Mouse (Mus musculus) liver, embryonic 15.5 days (tissue): ENCODE measurements around the gene Tcirg1. TPM values are rescaled to one million over a fixed set of nuclear protein-coding genes. Genes with fewer than 3 reads are reported as not detected.

Experiments
- ATAC-seq: fragments of 200-750 bp; cut with Nextera tagmentation; 2 replicates; pipeline ENCODE4 v1.8.0; 2017; ENCODE audit warnings: moderate number of reproducible peaks, mild to moderate bottlenecking, moderate library complexity; ENCODE audit not compliant: insufficient read depth
- H3K27ac ChIP-seq: fragments of 300-500 bp; sonication (generic); replicated peaks from 2 replicates; pipeline ENCODE4 v1.5.1; 2015; ENCODE audit warnings: mild to moderate bottlenecking, inconsistent platforms
- H3K27me3 ChIP-seq: fragments of 300-500 bp; sonication (generic); 2 replicates; pipeline ENCODE4 v1.6.1; 2015; ENCODE audit warnings: mild to moderate bottlenecking, inconsistent platforms
- H3K36me3 ChIP-seq: fragments of 300-500 bp; sonication (generic); replicated peaks from 2 replicates; pipeline ENCODE4 v1.6.1; 2015; ENCODE audit warnings: moderate library complexity, mild to moderate bottlenecking, inconsistent platforms
- H3K4me1 ChIP-seq: fragments of 300-500 bp; sonication (generic); replicated peaks from 2 replicates; pipeline ENCODE4 v1.6.1; 2015; ENCODE audit warnings: inconsistent platforms
- H3K4me2 ChIP-seq: fragments of 300-500 bp; sonication (generic); 2 replicates; pipeline ENCODE4 v1.6.1; 2015; ENCODE audit warnings: moderate library complexity, mild to moderate bottlenecking, inconsistent platforms
- H3K4me3 ChIP-seq: fragments of 300-500 bp; sonication (generic); replicated peaks from 2 replicates; pipeline ENCODE4 v1.5.1; 2015; ENCODE audit warnings: mild to moderate bottlenecking, inconsistent platforms
- H3K9ac ChIP-seq: fragments of 300-500 bp; sonication (generic); 2 replicates; pipeline ENCODE4 v1.6.1; 2015; ENCODE audit warnings: moderate library complexity, mild to moderate bottlenecking, inconsistent platforms
- H3K9me3 ChIP-seq: fragments of 300-500 bp; sonication (generic); replicated peaks from 2 replicates; pipeline ENCODE4 v1.6.1; 2016; ENCODE audit warnings: inconsistent platforms
- WGBS: fragments of 180-500 bp; shearing (Covaris S2); methylation state at CpG from one replicate; pipeline ENCODE4 v1.1.7; 2015; ENCODE audit warnings: mixed read lengths; ENCODE audit not compliant: insufficient replicate concordance; 5-methylcytosine and 5-hydroxymethylcytosine counted together
- polyA plus RNA-seq: library from polyadenylated mRNA; unstranded; fragments of >200 nt; fragmentation: Nextera tagmentation; extraction: Ambion mirVana; gene quantifications from 2 replicates; pipeline ENCODE4 v1.2.1, GENCODE M21; 2015

Tcirg1 gene
- 29.5 and 38.6 TPM in 2 replicates for polyA plus RNA-seq

DNA sequence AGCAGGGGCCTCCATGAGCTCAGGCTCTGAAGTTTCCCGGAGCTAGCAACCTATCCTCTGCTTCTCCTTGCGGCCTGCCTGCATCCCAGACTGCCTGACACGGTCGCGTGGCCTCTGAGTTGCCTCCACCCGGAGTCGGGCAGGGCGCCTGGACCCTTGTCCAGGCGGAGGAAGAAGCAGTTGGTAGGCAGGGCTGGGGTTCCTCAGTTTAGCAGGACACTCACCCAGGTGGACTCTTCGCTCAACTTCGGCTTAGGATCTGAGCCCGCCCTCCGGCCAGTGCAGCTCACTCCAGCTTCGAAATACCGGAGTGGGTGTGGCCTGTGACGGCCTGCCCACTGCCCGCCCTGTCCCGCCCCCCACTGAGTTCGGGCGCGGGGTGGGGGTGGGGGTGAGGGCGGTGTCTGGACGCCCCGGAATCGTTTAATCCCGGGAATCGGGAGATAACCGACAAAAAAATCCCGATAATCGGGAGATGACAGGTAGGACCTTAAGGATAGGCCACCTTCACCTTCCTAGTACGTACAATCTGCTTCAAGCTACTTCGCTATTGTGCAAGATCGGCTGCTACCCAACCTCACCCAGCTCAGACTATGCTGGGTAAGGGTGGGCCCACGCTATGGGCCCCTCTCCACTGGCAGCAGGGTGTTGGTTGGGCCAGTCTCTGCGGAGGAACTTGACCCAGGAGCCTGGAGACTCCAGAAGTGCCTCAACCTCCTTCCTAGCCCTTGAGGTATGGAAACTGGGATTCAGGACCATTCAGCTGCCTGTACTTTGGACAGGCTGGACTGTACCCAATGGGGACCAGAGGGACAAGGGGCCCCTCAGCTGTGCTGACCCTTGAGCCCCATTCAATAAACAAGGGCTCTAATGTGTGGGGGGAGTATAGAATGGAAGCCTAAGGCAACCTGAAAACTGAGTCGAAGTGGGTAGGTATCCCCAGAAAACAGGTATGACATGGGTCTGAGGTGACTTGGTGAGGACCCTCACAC, at the start of gene Tcirg1:
TSS of gene Tcirg1 (minus strand) at position 339 of the 992 bp plus-strand sequence.
- Histone ChIP-seq H3K27ac (peak within 1 kb of the TSS; percentile 80), H3K36me3 (peaks cover 53% of the 10 kb centered on the region), H3K4me3 (peak within 1 kb of the TSS; percentile 65), H3K9ac (peak within 1 kb of the TSS; percentile 63), H3K4me2 (peak within 1 kb of the TSS; percentile 95), H3K9me3 (no peaks in the 10 kb centered on the region), H3K27me3 (no peaks in the 10 kb centered on the region), H3K4me1 (peaks cover 81% of the 10 kb centered on the region)
- 3% methylated on average over 36 of the region's 36 CpGs for WGBS
- ATAC-seq, result peak; percentile 81

DNA sequence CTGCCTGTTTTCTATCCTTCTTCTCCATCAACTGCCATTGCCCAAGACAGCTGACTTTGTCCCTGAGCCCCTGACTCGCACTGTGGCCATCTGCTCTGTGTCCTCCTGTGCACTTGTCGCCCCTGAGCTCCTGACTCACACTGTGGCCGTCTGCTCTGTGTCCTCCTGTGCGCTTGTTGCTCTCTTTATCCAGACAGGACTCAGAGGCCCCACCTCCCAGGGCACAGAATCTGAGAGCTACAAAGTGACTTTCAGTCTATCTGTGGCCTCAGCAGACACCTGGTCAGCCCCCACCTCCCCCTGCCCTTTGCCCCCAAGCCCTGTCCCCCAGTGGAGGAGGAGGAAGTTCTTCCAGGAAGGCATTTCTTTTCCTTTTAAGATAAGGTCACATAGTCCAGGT, 48.9 kb upstream of the Tcirg1 start:
- Histone ChIP-seq H3K36me3 (no peaks in the 10 kb centered on the region), H3K9me3 (no peaks in the 10 kb centered on the region), H3K4me2 (no peak overlapping the region), H3K4me3 (no peak overlapping the region), H3K27me3 (peaks cover 10% of the 10 kb centered on the region; the same call in 1 of the 2 replicates), H3K4me1 (0 out of 2 replicates have a peak, but pooled peaks cover 2% of the 10 kb centered on the region), H3K27ac (no peak overlapping the region), H3K9ac (no peak overlapping the region)
- 30% methylated on average over 4 of the region's 4 CpGs for WGBS
- ATAC-seq, result no peak

- Histone ChIP-seq H3K27me3 (peaks cover 10% of the 10 kb centered on the region; the same call in 1 of the 2 replicates), H3K4me1 (0 out of 2 replicates have a peak, but pooled peaks cover 4% of the 10 kb centered on the region), H3K36me3 (no peaks in the 10 kb centered on the region), H3K4me2 (no peak overlapping the region), H3K27ac (no peak overlapping the region), H3K4me3 (no peak overlapping the region), H3K9me3 (no peaks in the 10 kb centered on the region), H3K9ac (no peak overlapping the region)
- WGBS, result 45% methylated on average over 3 of the region's 3 CpGs
- no peak for ATAC-seq
These were observed 48.1 kb upstream of the Tcirg1 start for GRCm38 (mm10) chr19:3955033-3955432.

DNA sequence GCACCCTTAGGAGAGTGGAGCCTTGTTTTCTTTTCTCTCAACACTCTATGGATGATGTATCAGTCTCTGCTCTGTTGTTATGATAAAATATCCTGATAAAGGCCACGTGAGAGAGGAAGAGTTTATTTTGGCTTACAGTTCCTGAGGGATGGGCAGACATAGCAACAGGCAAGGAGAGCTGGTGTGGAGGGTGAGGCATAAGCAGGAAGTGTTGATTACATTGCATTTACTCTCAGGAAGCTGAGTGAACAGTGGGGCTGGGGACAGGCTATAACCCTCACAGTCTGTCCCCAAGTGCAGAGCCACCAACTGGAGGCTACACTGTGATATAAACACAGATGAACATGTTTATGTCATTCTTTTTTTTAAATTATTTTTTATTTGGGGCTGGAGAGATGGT, 45.2 kb upstream of the Tcirg1 start:
- H3K9me3 ChIP-seq, result no peaks in the 10 kb centered on the region
- H3K4me2 ChIP-seq, result no peak overlapping the region
- no peak for ATAC-seq
- H3K27ac ChIP-seq, result no peak overlapping the region
- H3K4me1 ChIP-seq, result 0 out of 2 replicates have a peak, but pooled peaks cover 4% of the 10 kb centered on the region
- 44% methylated on average over 1 of the region's 1 CpGs for WGBS
- 0 out of 2 replicates have a peak, but pooled peaks cover 8% of the 10 kb centered on the region for H3K36me3 ChIP-seq
- peaks cover 10% of the 10 kb centered on the region; the same call in 1 of the 2 replicates for H3K27me3 ChIP-seq
- H3K4me3 ChIP-seq, result no peak overlapping the region
- H3K9ac ChIP-seq, result no peak overlapping the region

DNA sequence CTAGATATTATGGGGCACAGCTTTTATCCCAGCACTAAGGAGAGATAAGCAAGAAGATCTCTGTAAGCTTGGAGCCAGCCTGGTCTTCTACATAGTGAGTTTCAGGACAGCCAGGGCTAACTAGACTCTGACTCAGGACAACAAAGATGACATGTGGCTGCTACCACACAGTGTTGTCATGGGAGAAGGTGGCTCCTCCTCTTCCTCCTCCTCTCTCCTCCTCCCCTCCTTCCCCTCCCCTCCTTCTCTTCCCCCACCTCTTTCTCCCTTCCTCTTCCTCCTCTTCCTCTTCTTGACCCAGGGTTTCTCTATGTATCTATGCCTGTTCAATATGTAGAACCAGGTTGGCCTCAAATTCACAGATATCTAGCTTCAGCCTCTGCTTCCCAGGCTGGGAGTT, 44.5 kb upstream of the Tcirg1 start:
- Histone ChIP-seq H3K27ac (no peak overlapping the region), H3K4me1 (peaks cover 6% of the 10 kb centered on the region; the same call in 1 of the 2 replicates), H3K36me3 (0 out of 2 replicates have a peak, but pooled peaks cover 8% of the 10 kb centered on the region), H3K4me3 (no peak overlapping the region), H3K4me2 (no peak overlapping the region), H3K27me3 (peaks cover 7% of the 10 kb centered on the region; the same call in 1 of the 2 replicates), H3K9ac (no peak overlapping the region), H3K9me3 (no peaks in the 10 kb centered on the region)
- no peak for ATAC-seq

- no peak overlapping the region for H3K9ac ChIP-seq
- H3K4me1 ChIP-seq, result peaks cover 15% of the 10 kb centered on the region; the same call in 1 of the 2 replicates
- H3K9me3 ChIP-seq, result no peaks in the 10 kb centered on the region
- H3K4me3 ChIP-seq, result no peak overlapping the region
- whole genome bisulfite sequencing, result 58% methylated on average over 3 of the region's 3 CpGs
- no peak overlapping the region for H3K27ac ChIP-seq
- no peaks in the 10 kb centered on the region for H3K27me3 ChIP-seq
- 0 out of 2 replicates have a peak, but pooled peaks cover 8% of the 10 kb centered on the region for H3K36me3 ChIP-seq
- H3K4me2 ChIP-seq, result no peak overlapping the region
- no peak for ATAC-seq
These were observed 43.4 kb upstream of the Tcirg1 start for GRCm38 (mm10) chr19:3950331-3950730.

GRCm38 (mm10) chr19:3948546-3948945, 41.6 kb upstream of the Tcirg1 start:
- no peaks in the 10 kb centered on the region for H3K27me3 ChIP-seq
- H3K9me3 ChIP-seq, result no peaks in the 10 kb centered on the region
- H3K4me3 ChIP-seq, result no peak overlapping the region
- ATAC-seq, result no peak
- no peak overlapping the region for H3K9ac ChIP-seq
- no peak overlapping the region for H3K27ac ChIP-seq
- 0 out of 2 replicates have a peak, but pooled peaks cover 8% of the 10 kb centered on the region for H3K36me3 ChIP-seq
- WGBS, result 80% methylated on average over 14 of the region's 14 CpGs
- H3K4me1 ChIP-seq, result peaks cover 19% of the 10 kb centered on the region
- H3K4me2 ChIP-seq, result no peak overlapping the region

DNA sequence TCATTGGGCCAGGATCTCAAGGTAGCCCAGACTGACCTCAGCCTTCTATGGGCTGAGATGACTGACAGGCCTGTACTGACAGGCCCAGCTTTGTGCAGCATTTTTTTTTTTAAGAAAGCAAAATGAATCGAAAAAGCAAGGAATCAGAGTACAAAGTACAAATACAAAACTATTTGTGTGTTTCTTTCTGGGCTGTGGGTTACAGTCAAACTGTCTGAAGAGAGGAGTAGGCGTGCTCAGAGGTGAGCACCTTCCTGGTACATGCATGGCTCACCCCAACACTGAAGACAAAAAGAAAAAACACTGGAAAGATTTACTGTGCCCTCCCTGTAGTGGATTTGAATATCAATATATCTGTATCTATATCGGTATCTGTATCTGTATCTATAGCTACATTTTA, 40.9 kb upstream of the Tcirg1 start:
- no peak for ATAC-seq
- 0 out of 2 replicates have a peak, but pooled peaks cover 8% of the 10 kb centered on the region for H3K36me3 ChIP-seq
- no peaks in the 10 kb centered on the region for H3K27me3 ChIP-seq

DNA sequence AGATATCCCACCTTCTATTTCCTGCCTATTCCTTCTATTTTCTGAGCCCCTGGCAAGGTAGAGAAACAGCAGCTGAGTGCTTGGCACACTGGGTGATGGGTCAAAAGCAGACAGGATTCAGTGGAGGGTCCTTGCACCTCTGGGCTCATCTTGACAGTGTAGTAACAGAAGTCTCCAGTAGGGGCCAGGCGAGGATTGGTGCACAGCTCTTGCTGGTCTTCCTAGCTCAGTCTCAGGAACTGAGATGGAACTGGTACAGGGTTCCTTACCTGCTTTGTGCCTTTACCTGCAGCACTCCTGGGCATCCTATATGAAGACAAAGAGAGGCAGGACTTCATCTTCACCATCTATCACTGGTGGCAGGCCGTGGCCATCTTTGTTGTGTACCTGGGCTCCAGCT, 39.8 kb upstream of the Tcirg1 start:
- 0 out of 2 replicates have a peak, but pooled peaks cover 8% of the 10 kb centered on the region for H3K36me3 ChIP-seq
- no peak overlapping the region for H3K9ac ChIP-seq
- H3K4me3 ChIP-seq, result no peak overlapping the region
- WGBS, result 18% methylated on average over 2 of the region's 2 CpGs
- peaks cover 34% of the 10 kb centered on the region for H3K4me1 ChIP-seq
- H3K27ac ChIP-seq, result no peak overlapping the region
- no peak overlapping the region for H3K4me2 ChIP-seq
- no peaks in the 10 kb centered on the region for H3K27me3 ChIP-seq
- H3K9me3 ChIP-seq, result no peaks in the 10 kb centered on the region
- ATAC-seq, result no peak

More for the DNA sequence above, 40.9 kb upstream of the Tcirg1 start:
- Histone ChIP-seq H3K9me3 (no peaks in the 10 kb centered on the region), H3K9ac (no peak overlapping the region), H3K4me3 (no peak overlapping the region), H3K4me1 (peaks cover 26% of the 10 kb centered on the region), H3K27ac (no peak overlapping the region), H3K4me2 (no peak overlapping the region)
- 51% methylated on average over 3 of the region's 3 CpGs for WGBS

DNA sequence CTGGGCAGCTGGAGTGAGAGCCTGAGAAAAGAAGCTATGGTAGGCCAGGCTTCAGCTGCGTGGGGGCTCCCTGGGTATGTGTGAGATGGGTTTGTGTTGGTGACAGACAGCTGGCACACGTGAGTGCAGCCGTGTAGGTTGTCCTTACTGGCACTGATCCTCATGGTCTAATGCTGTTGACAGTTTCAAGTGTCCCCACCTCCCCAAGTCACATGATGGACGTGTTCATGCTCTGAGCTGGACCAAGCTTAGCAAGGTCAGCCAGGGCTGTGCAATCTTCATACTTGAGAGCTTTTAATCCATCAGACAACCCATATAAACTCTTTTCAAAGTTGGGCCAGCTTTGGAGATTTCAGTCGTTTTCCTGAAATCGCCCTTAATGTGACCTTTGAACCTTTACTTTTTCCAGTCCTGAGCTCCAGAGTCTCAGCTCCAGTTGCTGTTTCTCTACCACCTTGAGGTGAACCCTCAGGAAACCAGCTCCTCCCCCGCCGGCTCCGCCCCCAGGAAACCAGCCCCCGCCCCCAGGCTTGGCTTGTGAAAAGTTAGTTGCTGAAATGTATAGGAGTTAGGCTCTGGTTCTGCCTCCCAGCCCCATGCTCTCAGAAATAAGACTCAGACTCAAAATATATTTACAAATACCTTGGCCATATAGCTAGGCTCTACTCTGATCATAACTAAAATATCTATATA, 39.1 kb upstream of the Tcirg1 start:
- Histone ChIP-seq H3K27ac (no peak overlapping the region), H3K36me3 (0 out of 2 replicates have a peak, but pooled peaks cover 8% of the 10 kb centered on the region), H3K4me3 (no peak overlapping the region), H3K9ac (no peak overlapping the region), H3K27me3 (no peaks in the 10 kb centered on the region), H3K4me1 (peaks cover 32% of the 10 kb centered on the region), H3K4me2 (no peak overlapping the region), H3K9me3 (no peaks in the 10 kb centered on the region)
- WGBS, result 20% methylated on average over 10 of the region's 10 CpGs
- no peak for ATAC-seq
